Mouse (Mus musculus) midbrain, postnatal 0 days (tissue): ENCODE measurements at regions not wholly inside any gene's neighbourhood (a gene's known extent, or its start where the extent isn't known, plus 50 kb on each side); places are given as distances from the start of the nearest gene placed in this dataset.

ENCODE experiments used
- ATAC-seq: fragments of 200-750 bp; cut with Nextera tagmentation; 2 replicates; pipeline ENCODE4 v1.8.0; 2017; ENCODE audit warnings: moderate number of reproducible peaks, mild to moderate bottlenecking, moderate TSS enrichment, moderate library complexity; ENCODE audit not compliant: low FRiP score
- DNase-seq: peaks from one replicate; pipeline ENCODE4 v3.0.0-alpha.2; 2015; ENCODE audit warnings: low spot score
- H3K27ac ChIP-seq: fragments of 300-500 bp; sonication (generic); 2 replicates; pipeline ENCODE4 v1.5.1; 2014; ENCODE audit warnings: low read depth, mild to moderate bottlenecking, low read length, mixed read lengths
- H3K27me3 ChIP-seq: fragments of 300-500 bp; sonication (generic); 2 replicates; pipeline ENCODE4 v1.6.1; 2014; ENCODE audit warnings: low read length, control low read depth, mixed read lengths; ENCODE audit not compliant: insufficient read depth
- H3K36me3 ChIP-seq: fragments of 300-500 bp; sonication (generic); 2 replicates; pipeline ENCODE4 v1.6.1; 2014; ENCODE audit warnings: low read length, control low read depth, mixed read lengths; ENCODE audit not compliant: insufficient read depth
- H3K4me1 ChIP-seq: fragments of 300-500 bp; sonication (generic); 2 replicates; pipeline ENCODE4 v1.6.1; 2014; ENCODE audit warnings: mild to moderate bottlenecking, control low read depth, antibody characterized with exemption, low read length, mixed read lengths; ENCODE audit not compliant: insufficient read depth
- H3K4me2 ChIP-seq: fragments of 300-500 bp; sonication (generic); 2 replicates; pipeline ENCODE4 v1.6.1; 2014; ENCODE audit warnings: low read depth, mild to moderate bottlenecking, low read length, mixed read lengths; ENCODE audit not compliant: poor library complexity, severe bottlenecking
- H3K4me3 ChIP-seq: fragments of 300-500 bp; sonication (generic); 2 replicates; pipeline ENCODE4 v1.5.1; 2014; ENCODE audit warnings: low read depth, mild to moderate bottlenecking, low read length, moderate library complexity
- H3K9ac ChIP-seq: fragments of 300-500 bp; sonication (generic); replicated peaks from 2 replicates; pipeline ENCODE4 v1.6.1; 2014; ENCODE audit warnings: mild to moderate bottlenecking, low read length, moderate library complexity, mixed read lengths; ENCODE audit not compliant: poor library complexity, severe bottlenecking
- H3K9me3 ChIP-seq: fragments of 300-500 bp; sonication (generic); 2 replicates; pipeline ENCODE4 v1.6.1; 2016; ENCODE audit warnings: low read length, control low read depth
- CTCF ChIP-seq: IDR thresholded peaks from 2 replicates; pipeline ENCODE4 v1.5.1; 2016; ENCODE audit warnings: antibody characterized with exemption, mild to moderate bottlenecking
- WGBS: fragments of 180-500 bp; shearing (Covaris S2); extraction: QIAGEN DNeasy Blood & Tissue Kit; methylation state at CpG from one replicate; pipeline ENCODE4 v1.1.7; 2014; 5-methylcytosine and 5-hydroxymethylcytosine counted together

GRCm38 (mm10) chr5:51826269-51826668 lies 258.7 kb upstream of the Ppargc1a start:
- H3K27ac ChIP-seq, result no peak overlapping the region
- H3K4me2 ChIP-seq, result no peak overlapping the region
- no peaks in the 10 kb centered on the region for H3K9me3 ChIP-seq
- no peaks in the 10 kb centered on the region for H3K36me3 ChIP-seq
- H3K9ac ChIP-seq, result no peak overlapping the region
- DNase-seq (no peak), ATAC-seq (no peak)
- no peaks in the 10 kb centered on the region for H3K27me3 ChIP-seq
- no peaks in the 10 kb centered on the region for H3K4me1 ChIP-seq
- no peak overlapping the region for H3K4me3 ChIP-seq
- no peak for TF ChIP-seq CTCF
- 74% methylated on average over 1 of the region's 1 CpGs for WGBS

- TF ChIP-seq CTCF, result no peak
- Histone ChIP-seq H3K4me2 (no peak overlapping the region), H3K9ac (no peak overlapping the region), H3K36me3 (no peaks in the 10 kb centered on the region), H3K4me3 (no peak overlapping the region), H3K4me1 (no peaks in the 10 kb centered on the region), H3K9me3 (no peaks in the 10 kb centered on the region), H3K27me3 (no peaks in the 10 kb centered on the region), H3K27ac (no peak overlapping the region)
- ATAC-seq (no peak), DNase-seq (no peak)
- 95% methylated on average over 3 of the region's 3 CpGs for whole genome bisulfite sequencing
Observed at GRCm38 (mm10) chr5:51825584-51826088, 258.1 kb upstream of the Ppargc1a start.

- H3K9ac ChIP-seq, result no peak overlapping the region
- no peaks in the 10 kb centered on the region for H3K36me3 ChIP-seq
- H3K27me3 ChIP-seq, result no peaks in the 10 kb centered on the region
- H3K27ac ChIP-seq, result no peak overlapping the region
- DNase-seq (no peak), ATAC-seq (no peak)
- TF ChIP-seq CTCF, result no peak
- WGBS, result 85% methylated on average over 4 of the region's 4 CpGs
- H3K4me3 ChIP-seq, result no peak overlapping the region
- H3K4me2 ChIP-seq, result no peak overlapping the region
- H3K4me1 ChIP-seq, result no peaks in the 10 kb centered on the region
- no peaks in the 10 kb centered on the region for H3K9me3 ChIP-seq
Observed at GRCm38 (mm10) chr5:51824731-51825130, 257.2 kb upstream of the Ppargc1a start.

GRCm38 (mm10) chr5:51823657-51824056 lies 256.1 kb upstream of the Ppargc1a start:
- DNase-seq (no peak), ATAC-seq (no peak)
- no peaks in the 10 kb centered on the region for H3K9me3 ChIP-seq
- no peaks in the 10 kb centered on the region for H3K36me3 ChIP-seq
- TF ChIP-seq CTCF, result no peak
- no peak overlapping the region for H3K4me2 ChIP-seq
- no peak overlapping the region for H3K9ac ChIP-seq
- WGBS, result 37% methylated on average over 2 of the region's 2 CpGs
- no peak overlapping the region for H3K4me3 ChIP-seq
- no peak overlapping the region for H3K27ac ChIP-seq
- H3K27me3 ChIP-seq, result no peaks in the 10 kb centered on the region
- no peaks in the 10 kb centered on the region for H3K4me1 ChIP-seq

GRCm38 (mm10) chr5:51816258-51816657 lies 248.7 kb upstream of the Ppargc1a start:
- Histone ChIP-seq H3K4me1 (no peaks in the 10 kb centered on the region), H3K36me3 (no peaks in the 10 kb centered on the region), H3K9me3 (no peaks in the 10 kb centered on the region), H3K9ac (no peak overlapping the region), H3K4me2 (no peak overlapping the region), H3K4me3 (no peak overlapping the region), H3K27me3 (no peaks in the 10 kb centered on the region), H3K27ac (no peak overlapping the region)
- TF ChIP-seq CTCF, result no peak
- no peak for DNase-seq
- ATAC-seq, result no peak
- 69% methylated on average over 2 of the region's 2 CpGs for WGBS

GRCm38 (mm10) chr5:51811728-51812127 lies 244.2 kb upstream of the Ppargc1a start:
- TF ChIP-seq CTCF, result no peak
- 88% methylated on average over 2 of the region's 2 CpGs for WGBS
- H3K4me3 ChIP-seq, result no peak overlapping the region
- no peak overlapping the region for H3K9ac ChIP-seq
- H3K36me3 ChIP-seq, result no peaks in the 10 kb centered on the region
- H3K27me3 ChIP-seq, result no peaks in the 10 kb centered on the region
- no peaks in the 10 kb centered on the region for H3K9me3 ChIP-seq
- no peak for ATAC-seq
- no peak overlapping the region for H3K4me2 ChIP-seq
- DNase-seq, result no peak
- H3K27ac ChIP-seq, result no peak overlapping the region
- H3K4me1 ChIP-seq, result no peaks in the 10 kb centered on the region
